Mouse (Mus musculus): ENCODE measurements around the gene Tspan3. TPM values are rescaled to one million over a fixed set of nuclear protein-coding genes. Genes with fewer than 3 reads are reported as not detected.

The Tspan3 gene
- polyA plus RNA-seq, 1 experiment = 71.2 TPM

DNA sequence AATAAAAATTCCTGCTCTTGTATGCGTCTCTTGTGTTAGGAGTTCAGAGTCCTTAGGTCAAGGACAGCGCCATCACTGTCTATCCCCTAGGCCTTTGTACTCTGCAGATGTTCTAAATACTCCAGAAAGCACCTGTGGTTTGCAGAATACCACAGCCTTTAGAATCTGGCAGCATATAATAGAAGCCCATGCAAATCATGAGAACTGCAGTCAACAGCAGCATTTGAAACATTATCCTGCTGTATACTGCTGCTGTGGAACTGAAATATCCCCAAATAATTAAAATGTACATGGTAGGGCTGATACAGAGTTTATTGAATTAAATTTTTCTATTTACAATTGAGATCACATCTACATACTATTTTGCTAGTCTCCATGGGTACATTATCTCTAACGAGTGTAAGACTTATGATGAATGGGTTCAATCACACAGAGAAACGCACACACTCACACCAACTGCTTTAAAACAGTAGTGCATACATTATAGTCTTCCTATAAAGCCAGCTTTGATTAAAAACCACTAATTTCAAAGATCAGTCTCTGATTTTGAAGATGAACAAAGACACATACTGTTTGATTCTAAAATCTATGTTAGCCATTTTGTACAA is 29.6 kb downstream of the Tspan3 start:
- no peaks in the 10 kb centered on the region for H3K27me3 ChIP-seq (ENCODE audit: control insufficient read depth, insufficient read depth, low read length)
- H3K27ac ChIP-seq (ENCODE audit: control insufficient read depth, insufficient read depth, low read depth, low read length) = no peak overlapping the region
- TF ChIP-seq POLR2A (IDR thresholded peaks at IDR 0.05; ENCODE audit: control insufficient read depth, low read depth, low read length) = no peak
- H3K4me1 ChIP-seq (ENCODE audit: control insufficient read depth, insufficient read depth, low read length) = no peaks in the 10 kb centered on the region
- no peak overlapping the region for H3K4me3 ChIP-seq (ENCODE audit: control insufficient read depth, low read depth, low read length)
- peaks cover 1% of the 10 kb centered on the region for H3K36me3 ChIP-seq (ENCODE audit: control insufficient read depth, insufficient read depth, low read length)

DNA sequence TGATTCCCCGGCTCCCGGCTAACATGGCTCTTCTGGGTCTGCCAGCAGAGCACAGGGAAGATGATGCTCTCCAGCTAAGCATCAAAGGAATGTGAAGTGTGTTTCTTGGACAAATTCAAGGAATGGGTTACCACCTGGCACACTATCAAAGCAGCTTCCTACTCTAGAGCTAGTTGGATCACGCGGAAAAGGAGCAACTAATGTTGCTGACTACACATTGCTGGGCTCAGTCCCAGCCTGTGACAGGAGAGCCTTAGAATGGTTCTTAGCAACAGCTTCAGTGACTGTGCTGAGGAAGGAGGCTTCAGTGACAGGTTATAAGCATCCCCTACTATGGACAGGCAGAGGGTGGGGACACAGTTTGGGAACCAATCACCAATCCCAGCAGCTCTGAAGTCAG is 30.7 kb downstream of the Tspan3 start:
- H3K36me3 ChIP-seq (ENCODE audit: control insufficient read depth, insufficient read depth, low read length) = peaks cover 1% of the 10 kb centered on the region
- TF ChIP-seq CTCF (IDR thresholded peaks at IDR 0.05; ENCODE audit: control insufficient read depth, insufficient read depth, insufficient replicate concordance, low read depth, low read length) (no peak), POLR2A (IDR thresholded peaks at IDR 0.05; ENCODE audit: control insufficient read depth, low read depth, low read length) (no peak)
- no peak overlapping the region for H3K4me3 ChIP-seq (ENCODE audit: control insufficient read depth, low read depth, low read length)
- no peaks in the 10 kb centered on the region for H3K4me1 ChIP-seq (ENCODE audit: control insufficient read depth, insufficient read depth, low read length)
- H3K27me3 ChIP-seq (ENCODE audit: control insufficient read depth, insufficient read depth, low read length) = no peaks in the 10 kb centered on the region
- no peak overlapping the region for H3K27ac ChIP-seq (ENCODE audit: control insufficient read depth, insufficient read depth, low read depth, low read length)

DNA sequence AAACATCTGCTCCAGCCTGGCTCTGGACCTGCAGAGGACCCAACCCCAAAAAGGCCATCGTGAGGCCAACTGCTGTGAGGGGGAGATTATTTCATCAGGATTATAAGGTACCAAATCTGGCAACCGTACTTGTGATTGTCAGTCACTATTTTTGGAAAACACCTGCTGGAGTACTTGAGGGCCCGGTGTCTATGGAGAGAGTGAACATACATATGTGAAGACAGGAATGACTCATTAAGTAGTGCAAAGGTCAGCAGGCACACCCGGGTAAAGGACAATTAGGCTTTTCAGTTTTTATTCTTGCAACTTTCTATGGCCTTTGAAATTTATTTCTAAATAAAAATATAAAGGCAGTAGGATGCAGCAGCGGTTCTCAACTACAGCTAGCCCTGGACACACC is 31.3 kb downstream of the Tspan3 start:
- Histone ChIP-seq H3K4me3 (ENCODE audit: control insufficient read depth, low read depth, low read length) (no peak overlapping the region), H3K4me1 (ENCODE audit: control insufficient read depth, insufficient read depth, low read length) (no peaks in the 10 kb centered on the region), H3K27me3 (ENCODE audit: control insufficient read depth, insufficient read depth, low read length) (no peaks in the 10 kb centered on the region), H3K36me3 (ENCODE audit: control insufficient read depth, insufficient read depth, low read length) (peaks cover 1% of the 10 kb centered on the region), H3K27ac (ENCODE audit: control insufficient read depth, insufficient read depth, low read depth, low read length) (no peak overlapping the region)
- TF ChIP-seq CTCF (IDR thresholded peaks at IDR 0.05; ENCODE audit: control insufficient read depth, insufficient read depth, insufficient replicate concordance, low read depth, low read length) (no peak), POLR2A (IDR thresholded peaks at IDR 0.05; ENCODE audit: control insufficient read depth, low read depth, low read length) (no peak)

DNA sequence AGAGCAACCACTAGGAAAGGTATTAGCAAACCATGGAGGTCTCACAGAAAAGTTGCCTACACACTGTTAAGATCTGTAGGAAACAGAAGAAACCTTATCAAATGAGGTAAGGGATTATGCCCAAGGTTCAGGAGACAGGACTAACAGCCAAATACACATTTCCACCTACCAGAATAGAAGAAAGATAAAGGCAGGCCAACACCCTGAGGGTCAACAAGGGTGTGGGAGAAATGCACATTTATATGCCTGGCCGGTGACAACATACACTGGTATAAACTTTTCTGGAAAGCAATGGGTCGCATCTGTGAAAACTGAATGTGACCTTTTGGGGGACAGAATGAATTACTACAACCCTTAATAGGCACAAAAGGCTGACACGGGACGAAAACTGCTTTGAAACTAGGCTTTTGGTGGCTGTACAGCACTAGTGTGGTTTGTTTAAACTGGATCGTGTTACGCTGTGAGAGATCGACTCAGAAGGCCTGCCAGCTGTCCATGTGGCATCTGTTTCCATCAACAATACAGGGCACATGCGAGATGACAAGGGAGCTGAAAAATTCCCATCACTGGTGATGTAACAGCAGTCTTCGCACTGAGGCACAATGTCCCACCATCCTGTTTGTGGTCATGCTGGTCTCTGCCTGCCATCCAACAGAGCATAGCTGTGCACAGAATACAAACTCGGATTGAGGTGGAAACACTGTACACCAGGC is 33.3 kb downstream of the Tspan3 start:
- TF ChIP-seq POLR2A (IDR thresholded peaks at IDR 0.05; ENCODE audit: control insufficient read depth, low read depth, low read length) (no peak), CTCF (IDR thresholded peaks at IDR 0.05; ENCODE audit: control insufficient read depth, insufficient read depth, insufficient replicate concordance, low read depth, low read length) (no peak)
- no peaks in the 10 kb centered on the region for H3K27me3 ChIP-seq (ENCODE audit: control insufficient read depth, insufficient read depth, low read length)
- H3K4me3 ChIP-seq (ENCODE audit: control insufficient read depth, low read depth, low read length) = no peak overlapping the region
- no peaks in the 10 kb centered on the region for H3K4me1 ChIP-seq (ENCODE audit: control insufficient read depth, insufficient read depth, low read length)
- H3K36me3 ChIP-seq (ENCODE audit: control insufficient read depth, insufficient read depth, low read length) = peaks cover 1% of the 10 kb centered on the region
- no peak overlapping the region for H3K27ac ChIP-seq (ENCODE audit: control insufficient read depth, insufficient read depth, low read depth, low read length)

DNA sequence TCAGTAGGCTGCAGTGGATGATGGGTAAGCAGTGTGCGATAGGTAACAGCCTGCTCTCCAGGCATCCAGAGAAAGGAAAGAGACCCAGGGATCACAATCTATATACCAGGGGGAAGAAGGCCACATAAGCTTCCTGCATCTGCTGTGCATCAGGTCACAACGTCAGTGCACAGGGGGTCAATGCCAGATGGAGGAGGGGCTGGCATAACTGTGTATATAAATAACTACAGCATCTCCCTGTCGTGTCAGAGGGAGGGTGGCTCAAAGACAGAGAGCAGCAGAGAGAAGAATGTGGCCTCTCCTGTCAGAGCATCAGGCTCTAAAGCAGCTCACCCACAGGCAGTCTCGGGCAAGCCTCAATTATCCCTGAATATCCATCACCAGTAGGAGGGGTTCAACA is 34.7 kb downstream of the Tspan3 start:
- TF ChIP-seq POLR2A (IDR thresholded peaks at IDR 0.05; ENCODE audit: control insufficient read depth, low read depth, low read length) = no peak
- no peak for TF ChIP-seq CTCF (IDR thresholded peaks at IDR 0.05; ENCODE audit: control insufficient read depth, insufficient read depth, insufficient replicate concordance, low read depth, low read length)

DNA sequence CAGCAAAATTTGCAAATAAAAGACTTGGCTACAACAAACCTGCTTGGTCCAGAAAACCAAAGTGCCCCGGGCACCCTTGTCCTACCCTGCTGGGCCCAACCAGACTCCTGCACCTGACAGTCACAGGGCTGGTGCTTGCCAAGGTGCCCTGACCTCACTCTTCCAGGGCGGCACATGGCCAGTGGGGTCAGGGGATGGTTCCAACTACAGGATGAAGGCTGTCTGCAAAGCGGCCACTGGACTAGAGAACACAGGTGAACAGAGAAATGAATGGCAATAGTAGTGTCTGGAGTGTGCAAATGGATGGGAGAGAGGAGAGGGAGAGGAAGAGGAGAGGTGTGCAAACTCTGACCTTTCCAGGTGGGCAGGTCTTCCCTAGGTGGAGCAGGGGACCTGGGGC is 35.3 kb downstream of the Tspan3 start:
- H3K36me3 ChIP-seq (ENCODE audit: control insufficient read depth, insufficient read depth, low read length) = no peaks in the 10 kb centered on the region; the same call in none of the 2 replicates
- H3K4me1 ChIP-seq (ENCODE audit: control insufficient read depth, insufficient read depth, low read length) = no peaks in the 10 kb centered on the region
- H3K4me3 ChIP-seq (ENCODE audit: control insufficient read depth, low read depth, low read length) = no peak overlapping the region
- TF ChIP-seq POLR2A (IDR thresholded peaks at IDR 0.05; ENCODE audit: control insufficient read depth, low read depth, low read length) (no peak), CTCF (IDR thresholded peaks at IDR 0.05; ENCODE audit: control insufficient read depth, insufficient read depth, insufficient replicate concordance, low read depth, low read length) (no peak)
- no peak overlapping the region for H3K27ac ChIP-seq (ENCODE audit: control insufficient read depth, insufficient read depth, low read depth, low read length)
- no peaks in the 10 kb centered on the region for H3K27me3 ChIP-seq (ENCODE audit: control insufficient read depth, insufficient read depth, low read length)

More for the DNA sequence above, 34.7 kb downstream of the Tspan3 start:
- Histone ChIP-seq H3K27me3 (ENCODE audit: control insufficient read depth, insufficient read depth, low read length) (no peaks in the 10 kb centered on the region), H3K4me1 (ENCODE audit: control insufficient read depth, insufficient read depth, low read length) (no peaks in the 10 kb centered on the region), H3K4me3 (ENCODE audit: control insufficient read depth, low read depth, low read length) (no peak overlapping the region), H3K27ac (ENCODE audit: control insufficient read depth, insufficient read depth, low read depth, low read length) (no peak overlapping the region), H3K36me3 (ENCODE audit: control insufficient read depth, insufficient read depth, low read length) (no peaks in the 10 kb centered on the region; the same call in none of the 2 replicates)

DNA sequence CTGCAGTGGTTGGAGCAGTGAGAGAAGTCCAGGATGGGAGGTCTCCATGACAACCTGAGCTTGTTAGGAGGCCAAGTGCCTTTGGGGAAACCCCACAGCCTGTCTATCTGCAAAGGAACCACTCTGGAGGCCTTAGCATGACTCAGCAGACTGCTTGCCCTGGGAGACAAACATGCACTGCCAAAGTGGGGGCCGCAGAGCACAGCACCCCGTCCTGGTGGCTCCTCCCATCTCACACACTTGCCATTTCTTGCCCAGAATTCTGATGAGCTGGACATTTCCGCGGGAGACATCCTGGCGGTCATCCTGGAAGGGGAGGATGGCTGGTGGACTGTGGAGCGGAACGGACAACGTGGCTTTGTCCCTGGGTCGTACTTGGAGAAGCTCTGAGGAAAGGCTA is 36.9 kb downstream of the Tspan3 start:
- Histone ChIP-seq H3K27me3 (ENCODE audit: control insufficient read depth, insufficient read depth, low read length) (no peaks in the 10 kb centered on the region), H3K27ac (ENCODE audit: control insufficient read depth, insufficient read depth, low read depth, low read length) (no peak overlapping the region), H3K36me3 (ENCODE audit: control insufficient read depth, insufficient read depth, low read length) (no peaks in the 10 kb centered on the region), H3K4me1 (ENCODE audit: control insufficient read depth, insufficient read depth, low read length) (no peaks in the 10 kb centered on the region), H3K4me3 (ENCODE audit: control insufficient read depth, low read depth, low read length) (no peak overlapping the region)
- TF ChIP-seq CTCF (IDR thresholded peaks at IDR 0.05; ENCODE audit: control insufficient read depth, insufficient read depth, insufficient replicate concordance, low read depth, low read length) (no peak), POLR2A (IDR thresholded peaks at IDR 0.05; ENCODE audit: control insufficient read depth, low read depth, low read length) (no peak)

Measured in testis, adult 2 months (tissue).